Mouse (Mus musculus): Measurements from ENCODE around the gene Gm3633. TPM values are rescaled to one million over a fixed set of nuclear protein-coding genes. Genes with fewer than 3 reads are reported as not detected.
"Not testable (repeated sequence)": the region's sequence is repeated elsewhere in the genome, so short reads cannot be mapped to it uniquely, and the experiment has no call there.

The Gm3633 gene
- total RNA-seq (2015) = not detected in 2 replicates
- not detected in 2 replicates for total RNA-seq (2017)

DNA sequence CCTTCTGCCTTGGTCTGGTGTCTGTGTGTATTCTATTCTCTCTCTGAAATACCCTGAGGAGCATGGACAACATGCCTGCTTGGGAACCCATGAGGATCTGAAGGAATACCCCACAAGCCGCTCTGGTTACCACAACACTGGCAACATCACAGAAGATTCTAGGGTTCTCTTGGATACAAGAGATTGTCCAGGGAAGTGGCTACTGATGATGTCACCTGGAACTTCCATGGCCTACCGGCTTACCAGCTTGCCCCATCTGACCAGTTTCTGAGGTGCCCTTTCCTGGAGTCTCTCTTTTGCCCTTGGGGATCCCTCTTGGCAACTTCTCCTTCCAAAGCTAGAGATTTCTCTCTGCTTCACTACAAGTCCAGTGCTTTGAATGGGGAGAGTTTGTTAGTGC, at the start of gene Gm3633:
TSS of gene Gm3633 (minus strand) at position 101 of the 400 bp plus-strand sequence.
- not testable (repeated sequence) for ATAC-seq (ENCODE audit: poor library complexity, severe bottlenecking)

DNA sequence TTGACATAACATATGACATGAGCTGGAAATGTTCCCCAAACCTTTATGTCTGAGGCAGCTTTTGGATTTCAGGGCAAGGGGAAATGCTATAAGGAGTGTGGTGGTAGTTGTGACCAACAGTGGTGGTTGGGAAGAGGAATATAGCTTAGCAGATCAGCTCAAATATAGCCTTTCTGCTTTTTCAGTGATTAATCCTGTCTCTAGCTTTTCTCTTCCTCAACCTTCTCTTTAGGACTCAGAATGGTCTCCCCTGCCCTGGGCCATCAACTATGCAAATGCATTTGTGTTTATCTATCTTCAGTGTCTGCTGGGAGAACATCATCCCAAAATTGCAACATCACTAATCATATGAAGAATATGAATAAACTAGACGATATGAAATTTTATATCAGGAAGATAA, 13.9 kb upstream of the Gm3633 start, which contains the start of gene Gm10378:
TSS of gene Gm10378 (plus strand) at position 301 of the 400 bp plus-strand sequence.
- ATAC-seq (ENCODE audit: poor library complexity, severe bottlenecking) = not testable (repeated sequence)

DNA sequence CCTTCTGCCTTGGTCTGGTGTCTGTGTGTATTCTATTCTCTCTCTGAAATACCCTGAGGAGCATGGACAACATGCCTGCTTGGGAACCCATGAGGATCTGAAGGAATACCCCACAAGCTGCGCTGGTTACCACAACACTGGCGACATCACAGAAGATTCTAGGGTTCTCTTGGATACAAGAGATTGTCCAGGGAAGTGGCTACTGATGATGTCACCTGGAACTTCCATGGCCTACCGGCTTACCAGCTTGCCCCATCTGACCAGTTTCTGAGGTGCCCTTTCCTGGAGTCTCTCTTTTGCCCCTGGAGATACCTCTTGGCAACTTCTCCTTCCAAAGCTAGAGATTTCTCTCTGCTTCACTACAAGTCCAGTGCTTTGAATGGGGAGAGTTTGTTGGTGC, 41.9 kb downstream of the Gm3633 start, which contains the start of gene Gm17124:
TSS of gene Gm17124 (minus strand) at position 101 of the 400 bp plus-strand sequence.
- ATAC-seq (ENCODE audit: poor library complexity, severe bottlenecking) = not testable (repeated sequence)

Other genes with a start within 250 kb of the Gm3633 start
- not detected in 2 replicates for gene Gm8005, start 202.2 kb downstream of the Gm3633 start, total RNA-seq (2015)
- gene Gm8005, start 202.2 kb downstream of the Gm3633 start, total RNA-seq (2017) = not detected in 2 replicates
- gene Gm8011, start 178.0 kb downstream of the Gm3633 start, total RNA-seq (2015) = not detected in 2 replicates
- not detected in 2 replicates for gene Gm8011, start 178.0 kb downstream of the Gm3633 start, total RNA-seq (2017)
- gene Gm8020, start 139.6 kb downstream of the Gm3633 start, total RNA-seq (2015) = not detected in 2 replicates
- gene Gm8020, start 139.6 kb downstream of the Gm3633 start, total RNA-seq (2017) = not detected in 2 replicates
- gene Gm8024, start 117.6 kb downstream of the Gm3633 start, total RNA-seq (2015) = not detected in 2 replicates
- gene Gm8024, start 117.6 kb downstream of the Gm3633 start, total RNA-seq (2017) = not detected in 2 replicates
- gene Gm17124, start 42.0 kb downstream of the Gm3633 start, total RNA-seq (2015) = not detected in 2 replicates
- not detected in 2 replicates for gene Gm17124, start 42.0 kb downstream of the Gm3633 start, total RNA-seq (2017)
- gene Gm10378, start 14.0 kb upstream of the Gm3633 start, total RNA-seq (2015) = not detected in 2 replicates
- not detected in 2 replicates for gene Gm10378, start 14.0 kb upstream of the Gm3633 start, total RNA-seq (2017)
- not detected in 2 replicates for gene Gm3015, start 126.9 kb upstream of the Gm3633 start, total RNA-seq (2015)
- not detected in 2 replicates for gene Gm3015, start 126.9 kb upstream of the Gm3633 start, total RNA-seq (2017)
- not detected in 2 replicates for gene Gm10377, start 156.1 kb upstream of the Gm3633 start, total RNA-seq (2015)
- not detected in 2 replicates for gene Gm10377, start 156.1 kb upstream of the Gm3633 start, total RNA-seq (2017)
- gene Gm21977, start 211.6 kb upstream of the Gm3633 start, total RNA-seq (2015) = not detected in 2 replicates
- not detected in 2 replicates for gene Gm21977, start 211.6 kb upstream of the Gm3633 start, total RNA-seq (2017)

Data from megakaryocyte, adult 5-6 weeks (primary cell).